Mouse (Mus musculus): ENCODE results near the gene Atad2b.
A peak's percentile ranks its signal among the peaks of the same experiment; 100 is the strongest.

Gene Atad2b

GRCm38 (mm10) chr12:5081480-5081879 lies 164.3 kb downstream of the Atad2b start:
- DNase-seq (ENCODE audit: low spot score in 2 of 2): no peak

DNA sequence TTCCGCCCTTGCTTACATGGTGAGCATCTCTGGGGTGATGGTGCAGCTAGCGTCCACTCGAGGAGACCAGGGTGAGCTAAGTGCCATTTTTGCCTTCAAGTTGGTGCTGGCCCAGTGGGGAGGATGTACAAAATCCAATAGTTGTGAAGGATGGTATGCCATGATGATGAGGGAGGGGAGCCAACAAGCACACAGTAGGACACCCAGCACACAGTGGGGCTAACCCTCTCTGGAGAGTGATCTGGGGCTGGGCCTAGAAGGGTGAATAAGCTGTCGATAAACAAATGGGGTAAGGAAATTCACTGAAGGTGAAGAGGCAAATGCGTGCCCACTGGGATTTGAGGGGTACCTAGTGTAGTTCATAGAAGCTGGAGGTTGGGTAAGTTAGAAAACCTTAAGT lies 167.6 kb downstream of the Atad2b start:
- no peak for DNase-seq (ENCODE audit: low spot score in 2 of 2)

- peak in 1 of 2 experiments; percentile 7 for DNase-seq (ENCODE audit: low spot score in 2 of 2)
Observed at GRCm38 (mm10) chr12:5087787-5088519, 170.8 kb downstream of the Atad2b start.

DNA sequence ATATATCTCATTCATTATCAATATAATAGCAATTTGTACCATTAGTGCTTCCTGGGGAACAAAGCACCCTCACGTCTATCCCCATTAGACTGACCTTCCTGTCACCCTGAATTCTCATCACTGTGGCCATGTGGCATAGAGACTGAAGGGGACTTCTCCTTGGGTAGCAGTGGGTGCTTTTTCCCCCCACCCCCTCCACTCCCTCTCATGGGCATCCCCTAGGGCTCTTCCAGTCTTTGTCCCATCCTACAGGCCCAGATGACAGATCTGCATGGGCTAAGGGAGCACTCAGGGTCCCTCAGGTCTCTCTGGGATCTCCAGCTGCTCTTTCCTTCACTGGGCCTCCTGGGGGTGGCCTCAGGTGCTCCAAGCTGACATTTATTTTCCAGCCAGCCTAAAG lies 171.5 kb downstream of the Atad2b start:
- no peak for DNase-seq (ENCODE audit: low spot score in 2 of 2)

All from spleen, postnatal 36 days (tissue).